Mouse (Mus musculus) retina, adult 2 months (tissue): ENCODE measurements around the gene Gm13272.
"Not testable (repeated sequence)": the region's sequence is repeated elsewhere in the genome, so short reads cannot be mapped to it uniquely, and the experiment has no call there.

Experiments used
- DNase-seq: peaks from one replicate; pipeline ENCODE4 v3.0.0-alpha.2; 2012; ENCODE audit warnings: low read depth, low spot score

The Gm13272 gene

DNA sequence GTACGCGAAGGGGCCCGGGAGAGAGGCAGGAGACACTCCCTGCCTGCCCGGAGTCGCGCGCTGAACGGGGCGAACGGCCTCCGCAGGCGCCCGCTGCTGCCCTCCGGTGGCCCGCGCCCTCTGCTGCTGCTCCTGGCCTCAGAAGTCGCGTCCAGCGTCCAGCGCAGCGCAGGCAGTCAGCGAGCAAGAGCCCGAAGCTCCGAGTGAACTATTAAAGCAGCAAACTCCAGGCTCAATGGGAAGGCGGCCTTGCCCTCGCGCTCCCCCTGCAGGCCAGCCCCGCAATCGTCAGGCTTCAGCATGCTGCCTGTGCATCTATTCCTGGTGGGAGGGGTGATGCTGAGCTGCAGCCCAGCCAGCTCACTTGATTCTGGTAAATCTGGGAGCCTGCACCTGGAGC lies at the start of gene Gm13272:
TSS of gene Gm13272 (plus strand) at position 301 of the 400 bp plus-strand sequence.
- DNase-seq = not testable (repeated sequence)

DNA sequence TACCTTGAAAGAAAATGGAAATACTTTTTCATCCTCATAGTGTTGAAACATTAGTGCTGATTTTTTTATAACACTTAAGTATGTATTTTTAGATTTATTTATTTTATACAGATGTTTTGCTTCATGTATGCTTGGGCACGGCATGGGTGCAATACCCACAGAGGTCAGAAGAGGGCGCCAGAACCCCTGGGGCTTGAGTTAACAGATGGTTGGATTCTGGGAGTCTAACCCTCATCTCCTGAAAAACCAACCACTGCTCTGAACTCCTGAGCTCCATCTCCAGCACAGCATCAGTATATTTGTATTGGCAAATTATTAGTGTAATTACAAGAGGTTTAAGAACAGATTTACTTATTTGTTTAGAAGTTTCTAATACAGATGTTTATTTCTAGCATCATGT lies 41.2 kb upstream of the Gm13272 start:
- peak; percentile 36 for DNase-seq

DNA sequence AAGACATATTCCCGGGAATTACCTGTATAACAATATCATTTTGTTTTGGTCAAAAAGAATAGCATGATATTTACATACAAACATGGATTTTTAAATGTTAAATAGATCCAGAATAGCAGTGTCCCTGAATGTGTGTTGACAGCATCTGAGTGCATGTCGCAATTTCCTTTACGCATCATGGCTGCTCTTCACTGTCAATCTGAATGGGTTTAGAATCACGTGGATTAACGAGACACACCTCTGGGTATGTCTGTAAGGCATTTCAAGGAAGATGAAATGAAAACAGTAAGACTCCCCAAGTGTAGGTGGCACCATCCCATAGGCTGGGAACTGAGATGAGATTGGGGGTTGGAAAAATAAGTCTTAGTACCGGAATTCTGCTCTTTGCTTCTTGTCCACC lies 40.6 kb upstream of the Gm13272 start:
- DNase-seq = no peak

- DNase-seq = no peak
Observed at GRCm38 (mm10) chr4:88741426-88741825, 38.2 kb upstream of the Gm13272 start.

- DNase-seq = no peak
Observed at GRCm38 (mm10) chr4:88742771-88743371, 36.8 kb upstream of the Gm13272 start.

DNA sequence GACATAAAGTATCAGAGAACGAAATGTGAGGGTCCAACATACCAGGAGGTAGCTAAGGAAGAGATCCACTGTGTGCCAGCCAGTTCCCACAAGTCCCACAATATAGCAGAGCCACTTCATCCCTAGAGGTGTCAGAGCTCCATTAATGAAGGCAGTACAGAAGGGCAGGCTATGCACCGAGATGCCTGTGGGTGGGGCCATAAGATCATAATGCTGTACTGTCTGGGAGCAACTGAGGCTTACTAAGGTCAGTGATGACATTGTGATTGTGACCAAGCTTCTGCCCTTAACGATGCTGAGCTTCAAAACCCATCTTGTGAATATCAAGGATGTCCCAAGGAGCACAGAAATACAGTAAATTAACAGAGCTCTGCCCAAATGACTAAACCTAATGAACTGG lies 35.4 kb upstream of the Gm13272 start:
- DNase-seq = no peak

- no peak for DNase-seq
Observed at GRCm38 (mm10) chr4:88749926-88750325, 29.7 kb upstream of the Gm13272 start.

- not testable (repeated sequence) for DNase-seq
Observed at GRCm38 (mm10) chr4:88754818-88755340, 24.8 kb upstream of the Gm13272 start, which contains the start of gene Gm13271. Gene Gm13271 (plus strand): TSS chr4:88754868.

GRCm38 (mm10) chr4:88756581-88757513 lies 22.8 kb upstream of the Gm13272 start:
- not testable (repeated sequence) for DNase-seq

GRCm38 (mm10) chr4:88757628-88758031 lies 22.0 kb upstream of the Gm13272 start:
- peak; percentile 60 for DNase-seq

GRCm38 (mm10) chr4:88758751-88759150 lies 20.9 kb upstream of the Gm13272 start:
- DNase-seq = not testable (repeated sequence)

GRCm38 (mm10) chr4:88759610-88760268 lies 19.9 kb upstream of the Gm13272 start, which contains the start of gene Gm13283:
Gene Gm13283 (plus strand): TSS chr4:88760119.
- not testable (repeated sequence) for DNase-seq

DNA sequence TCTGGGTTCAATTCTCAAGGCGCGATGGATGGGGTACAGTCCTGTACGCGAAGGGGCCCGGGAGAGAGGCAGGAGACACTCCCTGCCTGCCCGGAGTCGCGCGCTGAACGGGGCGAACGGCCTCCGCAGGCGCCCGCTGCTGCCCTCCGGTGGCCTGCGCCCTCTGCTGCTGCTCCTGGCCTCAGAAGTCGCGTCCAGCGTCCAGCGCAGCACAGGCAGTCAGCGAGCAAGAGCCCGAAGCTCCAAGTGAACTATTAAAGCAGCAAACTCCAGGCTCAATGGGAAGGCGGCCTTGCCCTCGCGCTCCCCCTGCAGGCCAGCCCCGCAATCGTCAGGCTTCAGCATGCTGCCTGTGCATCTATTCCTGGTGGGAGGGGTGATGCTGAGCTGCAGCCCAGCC lies 19.2 kb upstream of the Gm13272 start:
- peak; percentile 38 for DNase-seq

- DNase-seq = not testable (repeated sequence)
Observed at GRCm38 (mm10) chr4:88761776-88762175, 17.9 kb upstream of the Gm13272 start.

DNA sequence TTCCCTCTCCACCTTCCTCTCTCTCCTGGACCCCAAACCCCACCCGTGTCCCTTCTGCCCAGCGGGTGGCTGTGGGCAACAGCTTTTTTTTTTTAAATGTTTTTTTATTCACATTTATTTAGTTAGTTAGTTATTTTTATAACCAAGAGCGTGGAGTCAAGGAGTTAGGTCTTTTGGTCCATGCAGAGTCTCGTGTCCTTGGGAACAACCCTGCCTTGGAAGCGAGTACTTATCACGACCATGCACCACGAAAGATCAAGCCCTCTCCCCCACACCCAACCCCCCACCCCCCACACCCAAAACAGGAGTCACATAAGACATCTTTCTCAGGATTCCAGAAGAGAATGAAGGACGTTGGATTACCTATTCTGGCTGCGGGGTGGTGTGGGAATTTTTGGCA lies 17.3 kb upstream of the Gm13272 start:
- not testable (repeated sequence) for DNase-seq

DNA sequence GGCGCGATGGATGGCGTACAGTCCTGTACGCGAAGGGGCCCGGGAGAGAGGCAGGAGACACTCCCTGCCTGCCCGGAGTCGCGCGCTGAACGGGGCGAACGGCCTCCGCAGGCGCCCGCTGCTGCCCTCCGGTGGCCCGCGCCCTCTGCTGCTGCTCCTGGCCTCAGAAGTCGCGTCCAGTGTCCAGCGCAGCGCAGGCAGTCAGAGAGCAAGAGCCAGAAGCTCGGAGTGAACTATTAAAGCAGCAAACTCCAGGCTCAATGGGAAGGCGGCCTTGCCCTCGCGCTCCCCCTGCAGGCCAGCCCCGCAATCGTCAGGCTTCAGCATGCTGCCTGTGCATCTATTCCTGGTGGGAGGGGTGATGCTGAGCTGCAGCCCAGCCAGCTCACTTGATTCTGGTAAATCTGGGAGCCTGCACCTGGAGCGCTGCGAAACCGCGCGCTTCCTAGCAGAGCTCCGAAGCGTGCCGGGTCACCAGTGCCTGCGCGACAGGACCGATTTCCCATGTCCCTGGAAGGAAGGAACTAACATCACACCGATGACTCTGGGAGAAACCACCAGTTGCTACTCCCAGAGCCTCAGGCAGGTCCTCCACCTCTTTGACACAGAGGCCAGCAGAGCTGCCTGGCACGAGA lies 16.1 kb upstream of the Gm13272 start:
- DNase-seq = peak; percentile 16

DNA sequence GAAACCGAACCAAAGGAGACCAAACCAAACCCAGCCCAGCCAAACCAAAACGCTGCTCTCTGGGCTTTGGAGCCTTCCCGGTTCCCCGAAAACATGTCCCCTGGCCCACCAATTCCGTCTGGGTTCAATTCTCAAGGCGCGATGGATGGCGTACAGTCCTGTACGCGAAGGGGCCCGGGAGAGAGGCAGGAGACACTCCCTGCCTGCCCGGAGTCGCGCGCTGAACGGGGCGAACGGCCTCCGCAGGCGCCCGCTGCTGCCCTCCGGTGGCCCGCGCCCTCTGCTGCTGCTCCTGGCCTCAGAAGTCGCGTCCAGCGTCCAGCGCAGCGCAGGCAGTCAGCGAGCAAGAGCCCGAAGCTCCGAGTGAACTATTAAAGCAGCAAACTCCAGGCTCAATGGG lies 6.1 kb upstream of the Gm13272 start, which contains the start of gene Gm13290:
TSS of gene Gm13290 (plus strand) at position 301 of the 400 bp plus-strand sequence.
- not testable (repeated sequence) for DNase-seq

GRCm38 (mm10) chr4:88776622-88777021 lies 3.0 kb upstream of the Gm13272 start, which contains the start of gene Gm13289:
Gene Gm13289 (plus strand): TSS chr4:88776922.
- not testable (repeated sequence) for DNase-seq

DNA sequence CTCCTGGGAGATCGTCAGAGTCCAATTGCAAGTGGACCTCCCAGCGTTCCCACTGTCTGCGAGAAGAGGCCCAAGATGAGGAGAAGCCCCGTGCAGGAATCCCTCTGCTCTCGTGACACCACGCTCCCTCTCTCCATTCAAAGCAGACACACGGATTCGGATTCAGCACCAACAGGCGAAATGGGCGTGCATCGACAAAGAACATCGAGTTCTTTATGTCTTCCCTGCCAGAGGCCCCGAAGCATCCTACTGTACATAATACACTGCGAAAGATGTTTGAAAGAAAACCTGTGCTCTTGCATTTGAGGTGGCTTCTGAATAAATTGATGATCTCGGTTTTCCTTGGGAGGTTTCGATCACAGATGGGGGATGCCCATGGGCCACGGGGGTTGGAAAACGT lies 670 bp downstream of the Gm13272 start:
- DNase-seq = not testable (repeated sequence)

DNA sequence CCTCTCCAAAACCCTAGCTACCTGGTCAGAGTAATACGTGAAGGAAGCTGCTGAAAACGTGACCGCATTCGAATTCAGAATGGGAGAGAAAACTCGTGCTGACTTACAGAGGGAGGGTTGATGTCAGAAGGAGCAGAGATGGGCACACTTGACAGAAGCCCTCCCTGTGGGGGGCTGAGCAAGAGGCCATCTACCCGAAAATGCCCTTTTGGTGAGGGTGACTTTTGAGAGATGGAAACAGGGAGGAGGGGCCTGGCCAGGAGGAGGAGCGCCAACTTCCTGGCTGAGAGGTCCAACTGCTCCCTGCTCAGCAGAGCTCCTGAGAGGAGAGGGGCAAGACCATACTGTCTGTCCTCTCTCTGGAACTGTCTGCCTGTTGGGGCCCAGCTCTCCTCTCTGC lies 2.2 kb downstream of the Gm13272 start, which contains the start of gene Ifnz:
TSS of gene Ifnz (plus strand) at position 301 of the 400 bp plus-strand sequence.
- not testable (repeated sequence) for DNase-seq

- DNase-seq = not testable (repeated sequence)
Observed at GRCm38 (mm10) chr4:88782335-88782734, 2.7 kb downstream of the Gm13272 start.
